Mouse (Mus musculus) embryonic facial prominence, embryonic 12.5 days (tissue): ENCODE results near the gene Prss43. TPM values are rescaled to one million over a fixed set of nuclear protein-coding genes. Genes with fewer than 3 reads are reported as not detected.
"Not testable (repeated sequence)": the region's sequence is repeated elsewhere in the genome, so short reads cannot be mapped to it uniquely, and the experiment has no call there.

ENCODE experiments used
- ATAC-seq: fragments of 200-750 bp; cut with Nextera tagmentation; 2 replicates; pipeline ENCODE4 v1.8.0; 2017; ENCODE audit not compliant: insufficient number of reproducible peaks, insufficient read depth, low FRiP score, low TSS enrichment
- H3K27ac ChIP-seq: fragments of 300-500 bp; sonication (generic); 2 replicates; pipeline ENCODE4 v1.5.1; 2016; ENCODE audit warnings: mild to moderate bottlenecking
- H3K27me3 ChIP-seq: fragments of 300-500 bp; sonication (generic); 2 replicates; pipeline ENCODE4 v1.6.1; 2016; ENCODE audit warnings: mild to moderate bottlenecking, moderate library complexity
- H3K36me3 ChIP-seq: fragments of 300-500 bp; sonication (generic); 2 replicates; pipeline ENCODE4 v1.6.1; 2016; ENCODE audit warnings: mild to moderate bottlenecking
- H3K4me1 ChIP-seq: fragments of 300-500 bp; sonication (generic); 2 replicates; pipeline ENCODE4 v1.6.1; 2016
- H3K4me2 ChIP-seq: fragments of 300-500 bp; sonication (generic); replicated peaks from 2 replicates; pipeline ENCODE4 v1.6.1; 2016; ENCODE audit warnings: mild to moderate bottlenecking, moderate library complexity
- H3K4me3 ChIP-seq: fragments of 300-500 bp; sonication (generic); 2 replicates; pipeline ENCODE4 v1.5.1; 2016; ENCODE audit warnings: mild to moderate bottlenecking
- H3K9ac ChIP-seq: fragments of 300-500 bp; sonication (generic); 2 replicates; pipeline ENCODE4 v1.6.1; 2016; ENCODE audit warnings: mild to moderate bottlenecking, moderate library complexity
- H3K9me3 ChIP-seq: fragments of 300-500 bp; sonication (generic); 2 replicates; pipeline ENCODE4 v1.6.1; 2016; ENCODE audit warnings: mild to moderate bottlenecking, moderate library complexity
- WGBS: fragments of 180-500 bp; shearing (Covaris S2); methylation state at CpG from one replicate; pipeline ENCODE4 v1.1.7; 2016; 5-methylcytosine and 5-hydroxymethylcytosine counted together
- polyA plus RNA-seq: library from polyadenylated mRNA; unstranded; fragments of >200 nt; fragmentation: Nextera tagmentation; extraction: Ambion mirVana; gene quantifications from 2 replicates; pipeline ENCODE4 v1.2.1, GENCODE M21; 2016

Gene Prss43
- polyA plus RNA-seq, 1 experiment from 2014 or later = not detected

DNA sequence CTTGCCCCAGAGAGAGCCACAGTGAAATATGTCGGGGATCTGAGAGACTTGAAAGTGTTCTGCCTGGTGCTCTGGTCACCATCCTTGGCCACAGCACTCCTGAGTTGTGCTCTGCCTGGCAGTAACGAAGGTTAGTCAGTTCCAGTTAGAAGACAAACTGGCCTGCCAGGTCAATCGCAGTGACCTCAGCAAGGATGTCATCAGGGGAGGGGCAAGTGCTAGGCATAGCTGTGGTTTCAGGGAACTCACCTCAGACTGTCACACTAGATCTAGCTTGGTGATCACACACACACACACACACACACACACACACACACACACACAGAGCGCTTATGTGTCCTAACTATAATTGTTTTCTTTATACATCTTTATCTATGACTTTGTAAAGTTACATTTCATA is 23.2 kb upstream of the Prss43 start:
- 67% methylated on average over 4 of the region's 4 CpGs for WGBS
- no peak overlapping the region for H3K9ac ChIP-seq
- no peak for ATAC-seq
- H3K27ac ChIP-seq = no peak overlapping the region
- no peaks in the 10 kb centered on the region for H3K27me3 ChIP-seq
- H3K4me1 ChIP-seq = no peaks in the 10 kb centered on the region
- H3K4me2 ChIP-seq = no peak overlapping the region
- H3K9me3 ChIP-seq = no peaks in the 10 kb centered on the region
- no peak overlapping the region for H3K4me3 ChIP-seq
- no peaks in the 10 kb centered on the region for H3K36me3 ChIP-seq

DNA sequence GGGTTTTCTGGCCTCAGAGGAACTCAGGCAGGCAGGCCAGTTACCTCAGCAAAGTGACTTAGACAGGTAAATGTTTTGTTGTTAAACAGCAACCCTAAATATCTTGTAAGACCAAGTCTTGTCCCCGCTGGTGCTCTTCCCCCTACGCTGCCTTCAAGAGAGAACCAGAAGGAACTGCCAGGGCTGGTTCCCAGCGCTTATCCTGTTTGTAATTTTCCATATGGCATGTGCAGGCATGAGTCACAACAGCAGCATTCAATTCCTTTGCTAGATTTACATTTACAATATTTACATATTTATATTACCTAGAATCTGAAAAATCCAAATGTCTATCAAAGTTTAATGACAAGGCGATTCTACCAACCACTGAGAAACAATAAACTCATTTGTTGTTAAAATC is 16.4 kb upstream of the Prss43 start:
- ATAC-seq = no peak
- no peak overlapping the region for H3K9ac ChIP-seq
- no peaks in the 10 kb centered on the region for H3K27me3 ChIP-seq
- WGBS = 81% methylated on average over 4 of the region's 4 CpGs
- no peaks in the 10 kb centered on the region for H3K9me3 ChIP-seq
- H3K36me3 ChIP-seq = no peaks in the 10 kb centered on the region
- H3K27ac ChIP-seq = no peak overlapping the region
- no peak overlapping the region for H3K4me3 ChIP-seq
- no peaks in the 10 kb centered on the region for H3K4me1 ChIP-seq
- H3K4me2 ChIP-seq = no peak overlapping the region

DNA sequence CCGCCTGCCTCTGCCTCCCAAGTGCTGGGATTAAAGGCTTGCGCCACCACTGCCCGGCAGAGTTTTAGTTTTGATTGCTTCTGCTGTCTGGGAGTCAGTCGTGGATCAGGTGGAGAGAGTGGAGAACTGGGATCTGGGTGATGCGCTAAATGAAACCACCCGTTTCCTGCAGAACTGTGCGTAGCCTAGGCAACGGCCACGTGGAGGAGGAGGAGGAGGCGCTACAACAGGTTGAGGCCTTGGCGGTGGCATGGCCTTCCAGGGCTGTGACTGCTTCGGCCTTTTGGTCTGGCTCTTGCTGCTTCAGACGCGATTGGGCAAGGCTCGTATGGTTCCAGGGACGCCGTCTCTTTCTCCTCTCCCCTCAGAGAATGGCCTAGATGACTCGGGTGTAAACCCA is 12.7 kb upstream of the Prss43 start, which contains the start of gene Prss44:
Prss44 (plus strand) TSS at position 206 of the 400 bp plus-strand sequence.
- Histone ChIP-seq H3K4me2 (no peak within 1 kb of the TSS), H3K27me3 (no peaks in the 10 kb centered on the region), H3K4me1 (no peaks in the 10 kb centered on the region), H3K36me3 (no peaks in the 10 kb centered on the region), H3K4me3 (no peak within 1 kb of the TSS), H3K9me3 (no peaks in the 10 kb centered on the region), H3K9ac (no peak within 1 kb of the TSS), H3K27ac (no peak within 1 kb of the TSS)
- no peak for ATAC-seq
- WGBS = 64% methylated on average over 18 of the region's 18 CpGs

DNA sequence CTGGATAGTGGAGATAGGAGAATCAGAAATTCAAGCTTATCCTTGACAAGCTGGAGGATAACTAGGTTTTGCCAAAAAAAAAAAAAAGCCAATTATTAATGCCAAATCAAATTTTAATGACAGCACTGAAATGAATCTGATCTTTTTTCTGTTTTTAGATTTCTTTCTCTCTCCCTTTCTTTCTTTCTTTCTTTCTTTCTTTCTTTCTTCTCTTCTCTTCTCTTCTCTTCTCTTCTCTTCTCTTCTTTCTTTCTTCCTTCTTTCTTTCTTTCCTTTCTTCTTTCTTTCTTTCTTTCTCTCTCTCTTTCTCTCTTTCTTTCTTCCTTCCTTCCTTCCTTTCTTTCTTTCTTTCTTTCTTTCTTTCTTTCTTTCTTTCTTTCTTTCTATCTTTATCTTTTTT is 5.9 kb upstream of the Prss43 start:
- H3K27me3 ChIP-seq, H3K9me3 ChIP-seq, H3K4me3 ChIP-seq, H3K9ac ChIP-seq, ATAC-seq, H3K36me3 ChIP-seq, H3K4me2 ChIP-seq, H3K4me1 ChIP-seq, H3K27ac ChIP-seq: not testable (repeated sequence)

DNA sequence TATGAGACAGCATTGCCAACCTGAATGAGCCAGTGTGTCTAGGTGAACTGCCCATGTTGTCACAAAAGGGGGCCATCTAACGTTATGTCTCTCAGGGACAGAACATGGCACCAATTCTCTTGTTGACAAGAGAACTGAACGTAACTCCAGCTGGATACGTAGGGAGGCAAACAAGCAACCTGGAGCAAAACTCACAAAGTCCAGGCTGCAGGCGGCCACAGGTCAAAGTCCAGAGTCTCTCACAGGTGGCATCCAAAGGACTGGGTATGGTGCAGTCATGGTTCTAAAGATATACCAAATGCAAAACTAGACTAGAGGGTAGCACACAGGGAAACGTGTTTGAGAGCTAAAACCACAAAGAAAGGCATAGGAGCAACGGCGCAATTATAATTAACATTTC is 5.1 kb upstream of the Prss43 start:
- Histone ChIP-seq H3K36me3 (no peaks in the 10 kb centered on the region), H3K27me3 (no peaks in the 10 kb centered on the region), H3K4me1 (no peaks in the 10 kb centered on the region), H3K4me2 (no peak overlapping the region), H3K9me3 (no peaks in the 10 kb centered on the region), H3K4me3 (no peak overlapping the region), H3K9ac (no peak overlapping the region), H3K27ac (no peak overlapping the region)
- 88% methylated on average over 7 of the region's 7 CpGs for WGBS
- no peak for ATAC-seq

DNA sequence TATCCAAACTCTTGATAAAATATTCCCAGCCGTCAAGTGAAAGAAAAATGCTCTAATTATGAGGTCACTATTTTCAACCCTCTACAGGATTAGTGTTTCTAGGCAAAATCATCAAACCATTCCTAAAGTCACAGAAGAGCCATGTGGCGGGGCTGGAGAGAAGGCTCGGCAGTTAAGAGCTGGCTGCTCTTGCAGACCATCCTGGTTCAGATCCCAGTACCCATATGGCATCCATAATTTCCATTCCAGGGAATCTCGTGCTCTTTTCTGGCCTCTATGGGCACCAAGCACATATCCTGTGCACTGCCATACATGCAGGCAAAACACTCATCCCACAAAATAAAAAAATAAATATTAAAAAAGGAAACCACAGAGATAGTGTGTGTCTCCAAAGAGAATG is 1.1 kb upstream of the Prss43 start:
- Histone ChIP-seq H3K4me1 (no peaks in the 10 kb centered on the region), H3K27ac (no peak overlapping the region), H3K9me3 (no peaks in the 10 kb centered on the region), H3K4me3 (no peak overlapping the region), H3K9ac (no peak overlapping the region), H3K4me2 (no peak overlapping the region), H3K27me3 (peaks cover 5% of the 10 kb centered on the region; the same call in 1 of the 2 replicates), H3K36me3 (no peaks in the 10 kb centered on the region)
- no peak for ATAC-seq
- WGBS = 77% methylated on average over 4 of the region's 4 CpGs

DNA sequence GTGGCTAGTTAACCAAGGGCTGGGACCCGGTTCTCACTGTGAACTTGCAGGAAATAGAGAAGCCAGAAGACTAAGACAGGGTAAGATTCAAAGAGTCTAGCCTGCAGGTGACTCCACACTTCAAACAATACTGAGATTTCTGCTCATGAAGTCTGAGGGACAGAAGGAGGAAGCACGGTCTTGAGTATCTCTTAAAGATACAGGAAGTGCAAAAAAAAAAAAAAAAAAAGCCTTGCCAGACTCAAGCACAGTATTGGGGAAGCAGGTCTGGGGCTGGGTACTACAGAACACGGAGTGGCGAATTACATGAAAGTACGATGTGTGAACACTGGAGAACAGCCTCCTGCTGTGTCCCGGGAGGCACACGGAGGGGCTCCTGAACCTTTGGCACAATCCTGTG is 658 bp upstream of the Prss43 start:
- Histone ChIP-seq H3K4me3 (no peak overlapping the region), H3K27me3 (peaks cover 5% of the 10 kb centered on the region; the same call in 1 of the 2 replicates), H3K27ac (no peak overlapping the region), H3K9me3 (no peaks in the 10 kb centered on the region), H3K4me2 (no peak overlapping the region), H3K36me3 (no peaks in the 10 kb centered on the region), H3K9ac (no peak overlapping the region), H3K4me1 (no peaks in the 10 kb centered on the region)
- 72% methylated on average over 7 of the region's 7 CpGs for WGBS
- no peak for ATAC-seq

DNA sequence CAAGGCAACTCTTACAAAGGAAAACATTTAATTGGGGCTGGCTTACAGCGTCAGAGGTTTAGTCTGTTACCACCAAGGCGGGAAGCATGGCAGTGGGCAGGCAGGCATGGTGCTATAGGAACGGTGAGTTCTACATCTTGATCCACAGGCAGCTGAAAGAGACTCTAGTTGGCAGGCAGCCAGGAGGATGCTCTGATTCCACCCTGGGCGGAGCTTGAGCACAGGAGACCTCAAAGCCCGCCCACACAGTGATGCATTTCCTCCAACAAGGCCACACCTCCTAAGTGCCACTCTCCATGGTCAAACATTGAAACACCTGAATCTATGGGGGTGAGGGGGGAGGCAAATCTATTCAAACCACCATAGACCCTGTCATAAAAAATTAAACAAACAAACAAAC is 6.5 kb downstream of the Prss43 start:
- Histone ChIP-seq H3K4me2 (no peak overlapping the region), H3K36me3 (no peaks in the 10 kb centered on the region), H3K4me1 (no peaks in the 10 kb centered on the region), H3K9ac (no peak overlapping the region), H3K4me3 (no peak overlapping the region), H3K27me3 (peaks cover 7% of the 10 kb centered on the region; the same call in 1 of the 2 replicates), H3K27ac (no peak overlapping the region), H3K9me3 (no peaks in the 10 kb centered on the region)
- WGBS = 79% methylated on average over 5 of the region's 5 CpGs
- ATAC-seq = no peak

DNA sequence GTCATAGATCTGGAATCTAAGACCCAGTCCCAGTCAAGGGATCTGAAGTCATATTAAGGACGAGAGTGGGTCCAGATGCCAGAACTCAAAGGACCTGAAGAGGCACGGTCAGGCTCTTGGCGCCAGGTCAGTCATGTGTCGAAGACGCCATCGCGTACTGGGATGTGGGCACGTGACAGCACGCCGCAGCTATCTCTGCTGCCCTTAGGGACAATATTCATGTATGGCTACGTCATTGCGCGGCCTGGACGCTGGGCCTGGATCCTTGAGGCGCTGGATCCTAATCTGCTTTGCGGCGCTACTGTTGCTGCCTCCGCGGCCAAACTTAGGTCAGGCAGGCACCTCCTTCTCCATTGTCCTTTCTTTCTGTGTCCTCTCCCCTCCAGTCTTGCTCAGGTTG is 7.9 kb downstream of the Prss43 start, which contains the start of gene Prss45:
Prss45 (plus strand) TSS at position 178 of the 400 bp plus-strand sequence.
- no peak within 1 kb of the TSS for H3K9ac ChIP-seq
- no peak within 1 kb of the TSS for H3K27ac ChIP-seq
- no peaks in the 10 kb centered on the region for H3K9me3 ChIP-seq
- WGBS = 80% methylated on average over 19 of the region's 19 CpGs
- 0 out of 2 replicates have a peak, but pooled peaks cover 3% of the 10 kb centered on the region for H3K27me3 ChIP-seq
- no peak for ATAC-seq
- H3K36me3 ChIP-seq = no peaks in the 10 kb centered on the region
- no peaks in the 10 kb centered on the region for H3K4me1 ChIP-seq
- H3K4me3 ChIP-seq = no peak within 1 kb of the TSS
- H3K4me2 ChIP-seq = 0 out of 2 replicates have a peak within 1 kb of the TSS, but pooled peaks have one; percentile 11

DNA sequence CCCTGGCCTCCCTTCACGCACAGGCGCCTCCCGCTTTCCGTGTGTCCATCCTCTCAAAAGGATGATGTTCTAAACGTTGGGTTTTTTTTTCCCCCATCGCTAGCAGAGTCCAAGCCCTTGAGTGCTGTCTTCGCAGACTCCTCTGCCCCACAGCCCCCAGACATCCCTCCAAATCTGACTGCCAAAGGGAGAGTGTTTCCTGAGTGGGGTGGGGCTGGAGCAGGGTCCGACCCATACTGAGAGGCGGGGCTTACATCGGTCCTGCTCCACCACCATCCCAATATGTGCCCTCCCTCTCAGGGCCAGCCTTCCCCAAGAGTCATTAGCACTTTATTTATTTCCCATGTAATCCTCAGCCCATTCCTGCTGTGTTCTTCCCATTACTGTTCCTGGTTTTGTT is 8.5 kb downstream of the Prss43 start:
- H3K27me3 ChIP-seq = 0 out of 2 replicates have a peak, but pooled peaks cover 3% of the 10 kb centered on the region
- no peaks in the 10 kb centered on the region for H3K4me1 ChIP-seq
- no peaks in the 10 kb centered on the region for H3K36me3 ChIP-seq
- no peak overlapping the region for H3K9ac ChIP-seq
- H3K27ac ChIP-seq = no peak overlapping the region
- 33% methylated on average over 10 of the region's 10 CpGs for WGBS
- ATAC-seq = no peak
- H3K9me3 ChIP-seq = no peaks in the 10 kb centered on the region
- 0 out of 2 replicates have a peak overlapping the region, but pooled peaks have one; percentile 11 for H3K4me2 ChIP-seq
- no peak overlapping the region for H3K4me3 ChIP-seq

DNA sequence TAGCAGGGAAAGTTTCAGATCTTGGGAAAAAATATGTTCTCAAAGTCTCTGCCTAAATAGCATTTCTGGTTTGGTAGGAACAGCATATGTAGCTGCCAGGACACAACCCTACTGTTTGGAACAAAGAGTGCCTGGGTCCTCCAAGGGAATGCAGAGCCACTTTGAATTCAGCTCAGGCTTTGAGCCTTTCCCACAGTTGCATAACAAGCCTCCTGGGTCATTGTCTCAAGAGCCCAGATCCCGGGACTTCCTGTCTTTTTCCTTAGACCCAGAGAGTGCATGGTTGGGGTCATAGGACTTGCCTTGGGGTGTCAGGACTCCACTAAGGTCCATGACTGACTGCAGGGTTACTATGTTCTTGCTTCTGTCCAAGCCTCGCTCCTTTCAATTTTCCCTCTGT is 9.6 kb downstream of the Prss43 start:
- Histone ChIP-seq H3K36me3 (no peaks in the 10 kb centered on the region), H3K9ac (no peak overlapping the region), H3K4me3 (no peak overlapping the region), H3K9me3 (no peaks in the 10 kb centered on the region), H3K27me3 (0 out of 2 replicates have a peak, but pooled peaks cover 3% of the 10 kb centered on the region), H3K4me2 (no peak overlapping the region), H3K27ac (no peak overlapping the region), H3K4me1 (no peaks in the 10 kb centered on the region)
- WGBS = 44% methylated on average over 2 of the region's 2 CpGs
- no peak for ATAC-seq

DNA sequence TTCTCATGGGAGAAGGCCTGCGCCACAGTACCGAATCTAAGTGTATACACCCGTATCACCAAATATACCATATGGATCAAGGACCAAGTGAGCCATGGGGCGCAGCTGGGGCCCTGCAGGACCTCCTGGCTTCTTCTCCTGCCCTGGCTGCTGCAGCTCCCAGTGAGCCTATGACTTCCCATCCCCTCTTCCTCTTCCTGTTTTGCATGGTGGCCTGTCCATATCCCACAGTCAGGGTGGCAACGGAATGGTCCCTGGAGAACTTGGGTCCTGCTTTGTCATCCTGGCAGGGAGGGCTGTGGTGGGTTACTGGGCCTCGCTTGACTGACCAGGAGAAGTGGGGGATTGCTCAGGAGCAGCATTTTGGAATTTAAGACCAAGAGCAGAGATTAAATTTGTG is 14.4 kb downstream of the Prss43 start:
- no peak overlapping the region for H3K4me3 ChIP-seq
- no peak overlapping the region for H3K27ac ChIP-seq
- WGBS = 71% methylated on average over 6 of the region's 6 CpGs
- H3K36me3 ChIP-seq = no peaks in the 10 kb centered on the region
- H3K9me3 ChIP-seq = no peaks in the 10 kb centered on the region
- H3K4me2 ChIP-seq = no peak overlapping the region
- no peaks in the 10 kb centered on the region for H3K4me1 ChIP-seq
- H3K9ac ChIP-seq = no peak overlapping the region
- ATAC-seq = no peak
- H3K27me3 ChIP-seq = no peaks in the 10 kb centered on the region

DNA sequence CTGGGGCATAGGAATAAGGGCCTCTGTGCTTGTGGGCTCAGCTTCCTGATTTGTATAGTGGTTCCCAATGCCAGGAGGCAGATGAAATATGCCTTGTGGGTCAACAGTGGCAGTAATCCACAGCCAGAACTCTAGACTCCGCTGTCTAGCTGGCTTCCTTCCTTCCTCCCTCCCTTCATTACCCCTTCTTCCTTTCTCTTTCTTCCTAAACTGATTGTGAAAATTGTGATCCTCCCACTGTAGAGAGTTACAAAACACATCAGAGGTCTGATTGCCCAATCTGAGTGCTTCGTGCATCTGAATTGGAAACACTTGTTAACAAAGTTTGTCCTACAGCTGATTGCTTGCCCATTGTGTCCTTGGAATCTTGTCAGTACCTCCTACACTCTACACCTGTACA is 14.9 kb downstream of the Prss43 start:
- WGBS = 69% methylated on average over 2 of the region's 2 CpGs
- no peak overlapping the region for H3K9ac ChIP-seq

More for the DNA sequence above, 14.9 kb downstream of the Prss43 start:
- H3K9me3 ChIP-seq = no peaks in the 10 kb centered on the region
- no peaks in the 10 kb centered on the region for H3K4me1 ChIP-seq
- no peak overlapping the region for H3K4me3 ChIP-seq
- ATAC-seq = no peak
- H3K4me2 ChIP-seq = no peak overlapping the region
- no peak overlapping the region for H3K27ac ChIP-seq
- no peaks in the 10 kb centered on the region for H3K27me3 ChIP-seq
- H3K36me3 ChIP-seq = no peaks in the 10 kb centered on the region
